Mouse (Mus musculus) pancreas, adult 10 weeks (tissue): Measurements from ENCODE around the gene Tubb2a. TPM values are rescaled to one million over a fixed set of nuclear protein-coding genes. Genes with fewer than 3 reads are reported as not detected.

Source experiments
- polyA plus RNA-seq: library from polyadenylated mRNA; stranded (reverse); fragments of 350-450 nt; fragmentation: Illumina TruSeq; extraction: RNeasy Lipid Tissue Mini Kit (QIAGEN cat#74804); gene quantifications from one replicate; pipeline ENCODE4 v1.2.3, GENCODE M21; 2015; ENCODE audit warnings: low read depth, low replicate concordance; ENCODE audit not compliant: insufficient read depth

The Tubb2a gene
- 22.5 TPM for polyA plus RNA-seq

DNA sequence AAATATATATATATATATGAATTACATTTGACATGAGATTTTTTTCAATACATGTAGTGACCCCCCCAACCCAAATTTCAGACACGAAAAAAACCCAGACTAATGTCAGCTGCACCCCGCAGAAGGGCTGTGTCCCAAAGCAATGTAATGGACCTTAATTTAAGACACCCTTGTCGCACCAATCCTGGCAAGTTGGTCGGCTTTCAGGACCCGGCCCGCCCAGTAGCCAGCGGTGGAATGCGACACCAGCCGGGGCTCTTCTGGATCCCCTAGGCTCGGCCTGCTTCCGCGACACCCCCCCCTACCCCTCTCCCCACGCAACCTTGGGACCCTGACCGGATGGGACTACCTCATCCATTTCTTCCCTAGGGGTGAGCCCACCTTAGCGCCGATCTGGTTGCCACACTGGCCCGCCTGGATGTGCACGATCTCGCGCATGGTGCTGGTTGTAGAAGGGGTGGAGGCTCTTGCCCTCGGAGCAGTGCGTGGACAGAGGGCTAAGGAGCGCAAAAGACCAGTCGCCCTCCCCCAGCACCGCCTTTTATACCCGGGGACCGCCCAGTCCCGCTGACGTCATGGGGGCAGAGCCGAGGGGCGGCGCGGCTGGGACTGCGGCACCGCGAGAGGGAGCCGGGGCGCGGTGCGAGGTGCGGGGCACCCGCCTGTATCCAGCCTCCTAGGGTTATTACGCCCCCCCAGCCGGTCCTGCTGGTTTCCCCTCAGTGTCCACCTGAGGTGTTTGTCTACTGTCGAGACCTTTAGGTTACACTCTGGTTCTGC, at the start of gene Tubb2a:
Tubb2a (minus strand) TSS at position 516 of the 780 bp plus-strand sequence.

DNA sequence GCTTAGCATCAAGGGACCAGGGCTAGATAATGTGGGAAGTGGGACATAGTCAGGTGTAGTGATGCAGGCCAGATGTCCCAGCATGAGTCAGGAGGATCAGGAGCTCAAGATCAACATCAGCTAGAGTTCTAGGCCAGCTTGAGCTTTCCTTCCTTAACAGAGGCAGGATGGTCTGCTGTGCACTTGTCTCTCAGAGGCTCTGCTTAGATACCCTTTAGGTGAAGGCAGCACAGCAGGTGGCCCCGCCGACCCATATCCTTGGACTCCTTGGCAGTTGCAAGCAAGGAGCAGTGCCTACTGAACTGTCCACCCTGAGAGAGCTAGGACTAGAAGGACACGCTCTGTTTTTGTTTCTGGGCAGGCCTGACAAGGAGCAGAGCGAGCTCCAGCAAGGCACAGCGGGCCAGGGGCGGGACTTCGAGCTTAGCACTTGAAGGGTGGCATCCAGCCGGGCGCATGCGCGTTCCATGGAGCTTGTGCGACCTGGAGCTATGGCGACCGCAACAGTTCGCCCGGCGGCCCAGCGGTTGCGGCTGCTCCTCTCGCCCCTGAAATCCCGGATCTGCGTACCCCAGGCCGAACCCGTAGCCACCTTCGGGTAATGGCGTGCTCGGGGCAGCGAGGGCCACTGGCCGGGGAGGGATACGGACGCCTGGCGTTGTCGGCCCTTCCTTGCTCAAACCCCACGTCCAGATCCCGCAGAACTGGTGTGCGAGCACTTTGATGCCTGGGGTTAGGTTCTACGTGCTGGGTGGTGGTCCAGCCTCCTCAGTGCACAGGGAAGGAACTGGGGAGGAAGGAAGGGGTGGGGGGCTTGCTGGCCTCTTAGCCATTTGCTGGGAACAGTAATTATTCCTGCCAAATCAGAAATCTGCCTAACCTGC, 40.4 kb downstream of the Tubb2a start, which contains the start of gene Bphl:
Bphl (plus strand) TSS at position 426 of the 884 bp plus-strand sequence.

Other genes starting within 250 kb of the Tubb2a start
- gene Serpinb6e, start 234.6 kb downstream of the Tubb2a start, polyA plus RNA-seq: not detected
- gene Serpinb6c, start 172.3 kb downstream of the Tubb2a start, polyA plus RNA-seq: not detected
- 3.2 TPM for gene Nqo2, start 113.3 kb downstream of the Tubb2a start, polyA plus RNA-seq
- gene Ripk1, start 75.6 kb downstream of the Tubb2a start, polyA plus RNA-seq: 3.5 TPM
- 46.3 TPM for gene Serpinb6a, start 75.2 kb downstream of the Tubb2a start, polyA plus RNA-seq
- 16.4 TPM for gene Bphl, start 40.4 kb downstream of the Tubb2a start, polyA plus RNA-seq
- 7.3 TPM for gene Tubb2b, start 52.5 kb upstream of the Tubb2a start, polyA plus RNA-seq
- 7.2 TPM for gene Psmg4, start 85.0 kb upstream of the Tubb2a start, polyA plus RNA-seq